Mouse (Mus musculus): Measurements from ENCODE around the gene Prss38. TPM values are rescaled to one million over a fixed set of nuclear protein-coding genes. Genes with fewer than 3 reads are reported as not detected.

Prss38 gene
- total and polyA plus RNA-seq, 2 experiments: not detected

DNA sequence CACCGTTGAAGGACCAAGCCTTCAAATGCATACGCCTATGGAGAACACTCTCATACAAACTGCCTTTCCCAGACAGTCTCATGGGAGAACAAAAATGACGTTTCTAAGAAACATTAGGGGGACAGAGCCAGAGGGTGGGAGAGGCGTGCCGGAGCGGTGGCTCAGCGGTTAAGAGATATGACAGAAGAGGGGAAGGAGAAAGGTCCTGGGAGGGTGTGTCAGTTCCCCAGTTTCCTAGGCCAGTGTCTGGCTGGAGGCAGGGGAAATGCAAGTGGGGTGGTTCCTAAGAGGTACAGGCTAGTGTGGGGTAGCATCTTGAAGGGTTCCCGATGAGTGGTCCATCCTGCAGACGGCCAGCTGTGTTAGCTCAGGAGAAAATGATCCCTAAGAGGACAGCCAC is 14.2 kb downstream of the Prss38 start:
- 84% methylated on average over 9 of the region's 9 CpGs for WGBS
- TF ChIP-seq POLR2A (IDR thresholded peaks at IDR 0.05; ENCODE audit: extremely low read depth, insufficient read depth, low read length) (no peak), CTCF (IDR thresholded peaks at IDR 0.05; ENCODE audit: low read depth, low read length) (no peak)
- H3K4me3 ChIP-seq (ENCODE audit: insufficient read depth, low read depth, low read length): no peak overlapping the region
- no peak for DNase-seq (ENCODE audit: extremely low read depth, low read depth, low spot score)
- no peaks in the 10 kb centered on the region for H3K27me3 ChIP-seq (ENCODE audit: control insufficient read depth, insufficient read depth, low read length)
- no peaks in the 10 kb centered on the region for H3K36me3 ChIP-seq (ENCODE audit: control insufficient read depth, insufficient read depth, low read length)
- H3K79me2 ChIP-seq (ENCODE audit: control insufficient read depth, insufficient read depth, low read length): no peaks in the 10 kb centered on the region
- H3K4me1 ChIP-seq (ENCODE audit: control insufficient read depth, insufficient read depth, low read length): no peaks in the 10 kb centered on the region
- no peak overlapping the region for H3K9ac ChIP-seq (ENCODE audit: low read depth, low read length)
- H3K27ac ChIP-seq (replicated peaks; ENCODE audit: insufficient read depth, low read depth, low read length): no peak overlapping the region

DNA sequence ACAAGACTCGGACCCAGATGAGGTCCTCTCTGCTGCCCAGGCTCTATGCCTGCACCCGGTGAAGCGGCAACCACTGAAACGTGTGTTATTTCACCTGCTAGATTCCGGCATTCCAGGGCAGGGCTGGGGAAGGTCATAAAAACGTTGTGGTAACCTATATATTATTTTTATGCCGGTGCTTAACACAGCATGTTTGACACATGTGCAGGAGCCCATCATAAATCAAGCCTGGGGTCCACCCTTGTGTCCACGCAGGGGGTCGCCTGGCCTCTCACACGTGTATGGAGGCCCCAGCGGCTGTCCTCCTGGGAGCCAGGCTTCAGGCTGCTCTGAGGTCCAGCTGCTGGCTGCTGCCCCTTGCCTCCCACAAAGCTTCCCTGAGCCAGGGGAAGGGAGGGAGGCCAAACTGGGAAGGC is 18.6 kb downstream of the Prss38 start:
- H3K36me3 ChIP-seq (ENCODE audit: control insufficient read depth, insufficient read depth, low read length): no peaks in the 10 kb centered on the region
- no peaks in the 10 kb centered on the region for H3K27me3 ChIP-seq (ENCODE audit: control insufficient read depth, insufficient read depth, low read length)
- no peaks in the 10 kb centered on the region for H3K79me2 ChIP-seq (ENCODE audit: control insufficient read depth, insufficient read depth, low read length)
- WGBS: 79% methylated on average over 11 of the region's 11 CpGs
- TF ChIP-seq CTCF (IDR thresholded peaks at IDR 0.05; ENCODE audit: low read depth, low read length): no peak
- TF ChIP-seq POLR2A (IDR thresholded peaks at IDR 0.05; ENCODE audit: extremely low read depth, insufficient read depth, low read length): no peak
- no peak for DNase-seq (ENCODE audit: extremely low read depth, low read depth, low spot score)
- H3K9ac ChIP-seq (ENCODE audit: low read depth, low read length): no peak overlapping the region
- H3K27ac ChIP-seq (replicated peaks; ENCODE audit: insufficient read depth, low read depth, low read length): no peak overlapping the region
- no peak overlapping the region for H3K4me3 ChIP-seq (ENCODE audit: insufficient read depth, low read depth, low read length)
- H3K4me1 ChIP-seq (ENCODE audit: control insufficient read depth, insufficient read depth, low read length): no peaks in the 10 kb centered on the region

DNA sequence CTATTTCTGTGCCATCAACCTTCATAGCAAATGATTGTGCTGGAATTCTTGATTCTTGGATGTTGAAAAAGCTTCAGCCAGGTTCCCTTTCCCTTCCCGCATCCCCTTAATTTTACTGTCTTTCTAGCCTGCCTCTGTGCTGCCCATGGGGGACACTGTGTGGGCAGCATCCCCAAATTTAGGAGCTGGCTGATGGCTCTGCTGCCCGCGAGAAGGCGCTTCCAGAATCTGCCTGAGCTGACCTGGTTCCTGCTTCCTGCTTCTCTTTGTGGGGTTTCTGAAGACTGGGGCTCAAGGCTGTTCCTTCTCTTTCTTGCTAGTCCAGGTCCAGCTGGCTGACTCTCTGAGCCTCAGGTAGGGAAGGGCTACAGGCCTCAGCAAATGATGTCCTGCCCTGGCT is 20.7 kb downstream of the Prss38 start:
- no peaks in the 10 kb centered on the region for H3K79me2 ChIP-seq (ENCODE audit: control insufficient read depth, insufficient read depth, low read length)

DNA sequence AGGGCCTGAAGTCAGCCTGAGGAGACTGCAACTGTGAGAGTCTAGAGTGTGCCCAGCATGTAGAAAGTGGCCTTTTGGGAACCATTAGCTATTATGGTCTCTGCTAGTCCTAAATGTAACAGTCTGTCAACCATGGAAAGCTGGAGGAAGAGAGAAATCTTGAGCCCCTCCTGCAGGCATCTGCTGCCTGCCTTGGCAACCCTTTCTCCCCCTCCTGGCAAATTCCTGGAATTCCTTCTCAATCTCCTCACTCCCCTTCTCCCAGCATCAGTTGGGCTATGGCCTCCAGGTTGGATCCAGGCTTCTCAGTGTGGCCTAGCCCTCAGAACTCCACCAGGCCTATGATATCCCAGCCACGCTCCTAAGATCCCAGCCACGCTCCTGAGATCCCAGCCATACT is 25.1 kb downstream of the Prss38 start:
- Histone ChIP-seq H3K79me2 (ENCODE audit: control insufficient read depth, insufficient read depth, low read length) (no peaks in the 10 kb centered on the region), H3K36me3 (ENCODE audit: control insufficient read depth, insufficient read depth, low read length) (no peaks in the 10 kb centered on the region), H3K9ac (ENCODE audit: low read depth, low read length) (no peak overlapping the region), H3K4me3 (ENCODE audit: insufficient read depth, low read depth, low read length) (no peak overlapping the region), H3K27ac (replicated peaks; ENCODE audit: insufficient read depth, low read depth, low read length) (no peak overlapping the region), H3K4me1 (ENCODE audit: control insufficient read depth, insufficient read depth, low read length) (no peaks in the 10 kb centered on the region), H3K27me3 (ENCODE audit: control insufficient read depth, insufficient read depth, low read length) (no peaks in the 10 kb centered on the region)
- WGBS: 93% methylated on average over 2 of the region's 2 CpGs
- DNase-seq (ENCODE audit: extremely low read depth, low read depth, low spot score): no peak
- TF ChIP-seq POLR2A (IDR thresholded peaks at IDR 0.05; ENCODE audit: extremely low read depth, insufficient read depth, low read length): no peak
- TF ChIP-seq CTCF (IDR thresholded peaks at IDR 0.05; ENCODE audit: low read depth, low read length): no peak

More for the DNA sequence above, 20.7 kb downstream of the Prss38 start:
- Histone ChIP-seq H3K27ac (replicated peaks; ENCODE audit: insufficient read depth, low read depth, low read length) (no peak overlapping the region), H3K9ac (ENCODE audit: low read depth, low read length) (no peak overlapping the region), H3K36me3 (ENCODE audit: control insufficient read depth, insufficient read depth, low read length) (no peaks in the 10 kb centered on the region), H3K4me1 (ENCODE audit: control insufficient read depth, insufficient read depth, low read length) (no peaks in the 10 kb centered on the region), H3K27me3 (ENCODE audit: control insufficient read depth, insufficient read depth, low read length) (no peaks in the 10 kb centered on the region), H3K4me3 (ENCODE audit: insufficient read depth, low read depth, low read length) (no peak overlapping the region)
- no peak for DNase-seq (ENCODE audit: extremely low read depth, low read depth, low spot score)
- WGBS: 91% methylated on average over 4 of the region's 4 CpGs
- TF ChIP-seq CTCF (IDR thresholded peaks at IDR 0.05; ENCODE audit: low read depth, low read length) (no peak), POLR2A (IDR thresholded peaks at IDR 0.05; ENCODE audit: extremely low read depth, insufficient read depth, low read length) (no peak)

DNA sequence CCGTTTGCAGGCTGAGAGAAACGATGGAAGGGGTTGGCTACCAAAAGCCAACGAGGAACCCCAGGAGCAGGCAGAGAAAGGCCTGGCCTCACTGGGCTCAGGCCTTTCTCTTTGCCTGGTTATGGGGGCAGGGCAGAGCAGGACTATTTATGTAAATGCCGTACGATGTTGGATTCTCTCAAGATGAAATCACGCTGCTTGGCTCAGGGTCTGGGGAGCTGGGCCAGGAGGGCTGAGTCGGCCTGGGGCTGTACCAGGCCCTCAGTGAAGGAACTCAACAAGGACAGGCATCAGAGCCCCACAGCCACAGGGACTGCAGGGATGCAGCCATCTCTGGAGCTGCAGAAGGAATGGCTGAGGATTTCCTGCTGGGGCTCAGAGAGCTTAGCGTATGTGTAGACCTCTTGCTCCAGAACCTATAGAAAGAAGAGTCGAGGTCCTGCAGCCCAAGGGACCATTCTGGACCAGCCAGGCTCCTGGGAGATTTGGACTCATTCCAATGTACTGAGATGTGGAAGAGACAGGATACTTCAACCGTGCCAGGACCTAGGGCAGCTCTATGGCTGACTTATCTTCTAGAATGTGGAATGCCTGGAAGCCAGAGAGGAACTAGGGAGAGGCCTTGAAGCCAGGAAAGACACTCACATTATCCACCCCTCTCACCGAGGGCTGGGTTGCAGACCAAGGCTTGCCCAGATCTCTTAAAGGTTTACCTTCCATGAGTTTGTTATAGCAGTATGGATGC is 29.1 kb downstream of the Prss38 start:
- no peak for DNase-seq (ENCODE audit: extremely low read depth, low read depth, low spot score)
- TF ChIP-seq CTCF (IDR thresholded peaks at IDR 0.05; ENCODE audit: low read depth, low read length) (no peak), POLR2A (IDR thresholded peaks at IDR 0.05; ENCODE audit: extremely low read depth, insufficient read depth, low read length) (no peak)
- WGBS: 73% methylated on average over 11 of the region's 11 CpGs

DNA sequence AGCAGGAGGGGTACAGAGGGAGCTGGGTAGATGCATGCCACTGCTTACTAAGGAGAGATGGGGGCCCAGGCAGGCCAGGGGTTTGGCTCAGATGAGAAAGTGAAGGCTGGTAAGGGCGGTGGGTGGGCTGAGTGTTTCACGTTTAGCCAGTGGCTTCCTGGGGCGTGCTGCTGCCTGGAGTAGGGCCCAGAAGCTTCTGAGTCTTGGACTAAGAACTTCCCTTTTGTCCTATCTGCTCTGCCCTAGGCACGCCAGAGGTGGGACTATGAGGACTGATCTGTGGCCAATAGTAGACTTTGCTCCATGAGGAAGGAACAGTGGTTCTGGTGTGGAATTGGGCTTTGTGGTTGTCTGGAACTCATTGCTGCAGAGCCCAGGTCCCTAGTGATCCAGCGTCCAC is 32.5 kb downstream of the Prss38 start:
- H3K4me1 ChIP-seq (ENCODE audit: control insufficient read depth, insufficient read depth, low read length): no peaks in the 10 kb centered on the region
- no peaks in the 10 kb centered on the region for H3K27me3 ChIP-seq (ENCODE audit: control insufficient read depth, insufficient read depth, low read length)
- no peak overlapping the region for H3K4me3 ChIP-seq (ENCODE audit: insufficient read depth, low read depth, low read length)
- TF ChIP-seq CTCF (IDR thresholded peaks at IDR 0.05; ENCODE audit: low read depth, low read length) (no peak), POLR2A (IDR thresholded peaks at IDR 0.05; ENCODE audit: extremely low read depth, insufficient read depth, low read length) (no peak)
- no peak overlapping the region for H3K27ac ChIP-seq (replicated peaks; ENCODE audit: insufficient read depth, low read depth, low read length)
- no peaks in the 10 kb centered on the region for H3K36me3 ChIP-seq (ENCODE audit: control insufficient read depth, insufficient read depth, low read length)
- H3K79me2 ChIP-seq (ENCODE audit: control insufficient read depth, insufficient read depth, low read length): no peaks in the 10 kb centered on the region
- 84% methylated on average over 5 of the region's 5 CpGs for WGBS
- DNase-seq (ENCODE audit: extremely low read depth, low read depth, low spot score): no peak
- no peak overlapping the region for H3K9ac ChIP-seq (ENCODE audit: low read depth, low read length)

More for the DNA sequence above, 29.1 kb downstream of the Prss38 start:
- Histone ChIP-seq H3K9ac (ENCODE audit: low read depth, low read length) (no peak overlapping the region), H3K27ac (replicated peaks; ENCODE audit: insufficient read depth, low read depth, low read length) (no peak overlapping the region), H3K4me3 (ENCODE audit: insufficient read depth, low read depth, low read length) (no peak overlapping the region), H3K36me3 (ENCODE audit: control insufficient read depth, insufficient read depth, low read length) (no peaks in the 10 kb centered on the region), H3K4me1 (ENCODE audit: control insufficient read depth, insufficient read depth, low read length) (no peaks in the 10 kb centered on the region), H3K27me3 (ENCODE audit: control insufficient read depth, insufficient read depth, low read length) (no peaks in the 10 kb centered on the region), H3K79me2 (ENCODE audit: control insufficient read depth, insufficient read depth, low read length) (no peaks in the 10 kb centered on the region)

Measured in liver, adult 2 months (tissue).